Mouse (Mus musculus): Measurements from ENCODE around the gene Phrf1. TPM values are rescaled to one million over a fixed set of nuclear protein-coding genes. Genes with fewer than 3 reads are reported as not detected.

The Phrf1 gene
- total and polyA plus RNA-seq, 2 experiments = 8.1 to 9.2 TPM

GRCm38 (mm10) chr7:141221249-141222125 lies 7.1 kb upstream of the Phrf1 start:
- H3K4me3 ChIP-seq (ENCODE audit: insufficient read depth, low read depth, low read length) = peak overlapping the region; percentile 40
- peaks cover 18% of the 10 kb centered on the region for H3K4me1 ChIP-seq (ENCODE audit: control insufficient read depth, insufficient read depth, low read length)

GRCm38 (mm10) chr7:141222126-141222467 lies 6.5 kb upstream of the Phrf1 start:
- TF ChIP-seq CTCF (IDR thresholded peaks at IDR 0.05; ENCODE audit: low read depth, low read length) (no peak), POLR2A (IDR thresholded peaks at IDR 0.05; ENCODE audit: extremely low read depth, insufficient read depth, low read length) (no peak)
- Histone ChIP-seq H3K36me3 (ENCODE audit: control insufficient read depth, insufficient read depth, low read length) (no peaks in the 10 kb centered on the region), H3K27me3 (ENCODE audit: control insufficient read depth, insufficient read depth, low read length) (no peaks in the 10 kb centered on the region), H3K27ac (replicated peaks; ENCODE audit: insufficient read depth, low read depth, low read length) (no peak overlapping the region), H3K4me1 (ENCODE audit: control insufficient read depth, insufficient read depth, low read length) (peaks cover 12% of the 10 kb centered on the region), H3K4me3 (ENCODE audit: insufficient read depth, low read depth, low read length) (peak overlapping the region; percentile 19), H3K9ac (ENCODE audit: low read depth, low read length) (peak overlapping the region; percentile 14; the same call in 1 of the 2 replicates), H3K79me2 (ENCODE audit: control insufficient read depth, insufficient read depth, low read length) (peaks cover 7% of the 10 kb centered on the region; the same call in 1 of the 2 replicates)
- 8% methylated on average over 8 of the region's 8 CpGs for WGBS
- no peak for DNase-seq (ENCODE audit: extremely low read depth, low read depth, low spot score)

More at GRCm38 (mm10) chr7:141221249-141222125, 7.1 kb upstream of the Phrf1 start:
- 8% methylated on average over 44 of the region's 44 CpGs for WGBS
- Histone ChIP-seq H3K79me2 (ENCODE audit: control insufficient read depth, insufficient read depth, low read length) (peaks cover 12% of the 10 kb centered on the region; the same call in 1 of the 2 replicates), H3K36me3 (ENCODE audit: control insufficient read depth, insufficient read depth, low read length) (no peaks in the 10 kb centered on the region), H3K9ac (ENCODE audit: low read depth, low read length) (peak overlapping the region; percentile 63), H3K27me3 (ENCODE audit: control insufficient read depth, insufficient read depth, low read length) (no peaks in the 10 kb centered on the region), H3K27ac (replicated peaks; ENCODE audit: insufficient read depth, low read depth, low read length) (peak overlapping the region; percentile 71)
- no peak for TF ChIP-seq CTCF (IDR thresholded peaks at IDR 0.05; ENCODE audit: low read depth, low read length)
- TF ChIP-seq POLR2A (IDR thresholded peaks at IDR 0.05; ENCODE audit: extremely low read depth, insufficient read depth, low read length) = no peak
- DNase-seq (ENCODE audit: extremely low read depth, low read depth, low spot score) = peak; percentile 96

DNA sequence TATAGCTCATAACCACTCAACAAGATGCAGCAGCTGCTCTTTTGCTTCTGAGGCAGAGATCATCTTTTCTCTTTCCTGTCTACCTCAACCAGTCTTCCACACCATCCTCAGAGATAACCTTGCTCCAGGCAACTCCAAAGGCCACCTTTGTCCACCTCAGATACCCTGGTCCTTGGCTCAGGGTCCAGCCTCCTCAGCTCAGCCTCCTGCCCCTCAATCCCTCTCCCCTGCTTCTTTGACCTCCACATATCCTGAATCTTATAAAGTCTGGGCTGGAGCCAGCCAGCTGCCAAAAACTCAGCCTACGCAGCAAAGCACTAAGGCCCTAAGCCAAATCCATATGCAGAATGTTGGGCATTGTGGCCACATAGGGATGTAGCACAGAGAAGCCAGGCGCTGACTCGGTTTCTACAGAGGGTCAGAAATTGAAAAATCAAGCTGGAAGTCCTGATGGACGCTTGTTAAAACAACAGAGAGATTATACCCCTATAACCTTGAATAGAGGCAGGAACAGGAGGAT lies 5.8 kb upstream of the Phrf1 start:
- 89% methylated on average over 4 of the region's 4 CpGs for whole genome bisulfite sequencing

GRCm38 (mm10) chr7:141226535-141226934 lies 2.0 kb upstream of the Phrf1 start:
- Histone ChIP-seq H3K4me1 (ENCODE audit: control insufficient read depth, insufficient read depth, low read length) (peaks cover 13% of the 10 kb centered on the region; the same call in 1 of the 2 replicates), H3K4me3 (ENCODE audit: insufficient read depth, low read depth, low read length) (no peak overlapping the region), H3K27ac (replicated peaks; ENCODE audit: insufficient read depth, low read depth, low read length) (no peak overlapping the region), H3K27me3 (ENCODE audit: control insufficient read depth, insufficient read depth, low read length) (no peaks in the 10 kb centered on the region), H3K79me2 (ENCODE audit: control insufficient read depth, insufficient read depth, low read length) (peaks cover 19% of the 10 kb centered on the region), H3K9ac (ENCODE audit: low read depth, low read length) (no peak overlapping the region), H3K36me3 (ENCODE audit: control insufficient read depth, insufficient read depth, low read length) (no peaks in the 10 kb centered on the region; the same call in 1 of the 2 replicates)
- no peak for DNase-seq (ENCODE audit: extremely low read depth, low read depth, low spot score)
- TF ChIP-seq POLR2A (IDR thresholded peaks at IDR 0.05; ENCODE audit: extremely low read depth, insufficient read depth, low read length) = no peak
- no peak for TF ChIP-seq CTCF (IDR thresholded peaks at IDR 0.05; ENCODE audit: low read depth, low read length)
- WGBS = 95% methylated on average over 6 of the region's 6 CpGs

More for the DNA sequence above, 5.8 kb upstream of the Phrf1 start:
- H3K4me1 ChIP-seq (ENCODE audit: control insufficient read depth, insufficient read depth, low read length) = peaks cover 6% of the 10 kb centered on the region
- TF ChIP-seq CTCF (IDR thresholded peaks at IDR 0.05; ENCODE audit: low read depth, low read length) (no peak), POLR2A (IDR thresholded peaks at IDR 0.05; ENCODE audit: extremely low read depth, insufficient read depth, low read length) (no peak)
- no peaks in the 10 kb centered on the region for H3K27me3 ChIP-seq (ENCODE audit: control insufficient read depth, insufficient read depth, low read length)
- H3K36me3 ChIP-seq (ENCODE audit: control insufficient read depth, insufficient read depth, low read length) = no peaks in the 10 kb centered on the region
- no peak overlapping the region for H3K27ac ChIP-seq (replicated peaks; ENCODE audit: insufficient read depth, low read depth, low read length)
- H3K9ac ChIP-seq (ENCODE audit: low read depth, low read length) = no peak overlapping the region
- DNase-seq (ENCODE audit: extremely low read depth, low read depth, low spot score) = no peak
- no peaks in the 10 kb centered on the region for H3K79me2 ChIP-seq (ENCODE audit: control insufficient read depth, insufficient read depth, low read length)
- no peak overlapping the region for H3K4me3 ChIP-seq (ENCODE audit: insufficient read depth, low read depth, low read length)

DNA sequence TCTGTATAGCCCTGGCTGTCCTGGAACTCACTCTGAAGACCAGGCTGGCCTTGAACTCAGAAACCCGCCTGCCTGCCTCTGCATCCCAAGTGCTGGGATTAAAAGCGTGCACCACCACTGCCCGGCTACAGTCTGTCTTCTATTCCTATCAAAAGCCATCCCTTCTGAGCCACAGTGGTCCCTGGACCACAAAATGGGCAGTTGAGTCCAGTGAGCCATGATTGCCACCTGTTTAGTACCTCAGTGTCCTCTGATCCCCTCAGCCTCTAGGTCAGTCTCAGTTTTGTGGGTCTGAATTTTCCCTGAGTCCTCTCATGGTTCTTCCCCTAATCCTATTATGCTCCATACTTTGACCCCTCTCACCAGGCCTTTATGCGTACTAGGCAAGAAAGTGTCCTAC lies 788 bp upstream of the Phrf1 start:
- Histone ChIP-seq H3K27ac (replicated peaks; ENCODE audit: insufficient read depth, low read depth, low read length) (no peak overlapping the region), H3K9ac (ENCODE audit: low read depth, low read length) (no peak overlapping the region), H3K4me1 (ENCODE audit: control insufficient read depth, insufficient read depth, low read length) (peaks cover 11% of the 10 kb centered on the region; the same call in 1 of the 2 replicates), H3K4me3 (ENCODE audit: insufficient read depth, low read depth, low read length) (no peak overlapping the region), H3K27me3 (ENCODE audit: control insufficient read depth, insufficient read depth, low read length) (no peaks in the 10 kb centered on the region), H3K79me2 (ENCODE audit: control insufficient read depth, insufficient read depth, low read length) (peaks cover 25% of the 10 kb centered on the region), H3K36me3 (ENCODE audit: control insufficient read depth, insufficient read depth, low read length) (peaks cover 11% of the 10 kb centered on the region)
- no peak for DNase-seq (ENCODE audit: extremely low read depth, low read depth, low spot score)
- TF ChIP-seq POLR2A (IDR thresholded peaks at IDR 0.05; ENCODE audit: extremely low read depth, insufficient read depth, low read length) = no peak
- no peak for TF ChIP-seq CTCF (IDR thresholded peaks at IDR 0.05; ENCODE audit: low read depth, low read length)
- WGBS = 79% methylated on average over 4 of the region's 4 CpGs

All from liver, adult 2 months (tissue).